Mouse (Mus musculus) embryonic fibroblast, embryonic 13.5 days (primary cell): ENCODE measurements around the gene Kcnj6. TPM values are rescaled to one million over a fixed set of nuclear protein-coding genes. Genes with fewer than 3 reads are reported as not detected.

Experiments
- H3K27ac ChIP-seq: 2 replicates; pipeline ENCODE4 v1.5.1; 2012; ENCODE audit warnings: low read length, control low read depth, inconsistent platforms; ENCODE audit not compliant: insufficient read depth
- H3K4me1 ChIP-seq: 2 replicates; pipeline ENCODE4 v1.6.1; 2011; ENCODE audit warnings: low read length; ENCODE audit not compliant: control insufficient read depth, insufficient read depth
- H3K4me3 ChIP-seq: 2 replicates; pipeline ENCODE4 v1.5.1; 2011; ENCODE audit warnings: mild to moderate bottlenecking, control low read depth, low read length; ENCODE audit not compliant: insufficient read depth
- CTCF ChIP-seq: IDR thresholded peaks from 2 replicates; pipeline ENCODE4 v1.5.1; 2011; ENCODE audit warnings: mild to moderate bottlenecking, control low read depth, low read length, moderate library complexity, borderline replicate concordance; ENCODE audit not compliant: insufficient read depth
- POLR2A ChIP-seq: IDR thresholded peaks from 2 replicates; pipeline ENCODE4 v1.6.1; 2011; ENCODE audit warnings: low read depth, mild to moderate bottlenecking, control low read depth, low read length, moderate library complexity
- polyA plus RNA-seq: library from polyadenylated mRNA; stranded (reverse); fragments of >200 nt; gene quantifications from 2 replicates; pipeline ENCODE4 v1.2.4, GENCODE M21; 2011; ENCODE audit warnings: low read depth; ENCODE audit not compliant: missing spikeins, insufficient read length

Kcnj6 gene
- polyA plus RNA-seq, 1 experiment = not detected

DNA sequence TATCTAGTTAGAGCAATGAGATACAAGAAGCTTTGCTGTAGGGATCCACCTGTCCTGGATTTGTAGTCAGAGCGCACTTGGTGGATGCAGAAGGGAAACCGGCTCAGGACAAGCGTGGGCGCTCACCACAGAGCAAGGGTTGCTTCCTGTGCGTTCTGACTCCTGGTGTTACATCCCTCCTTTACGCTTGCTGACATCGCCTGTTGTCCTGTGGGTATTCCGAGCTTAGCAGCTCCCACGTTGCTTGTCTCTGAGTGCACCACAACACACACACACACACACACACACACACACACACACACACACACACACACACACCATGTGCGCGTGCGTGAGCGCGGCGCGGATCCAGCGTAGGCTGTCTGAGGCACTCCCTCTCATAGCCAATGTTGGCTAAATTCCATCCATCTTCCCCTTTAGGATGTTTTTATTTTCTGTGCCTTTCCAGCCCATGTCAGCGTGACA lies 272.7 kb downstream of the Kcnj6 start:
- peak overlapping the region; percentile 55 for H3K4me3 ChIP-seq
- TF ChIP-seq POLR2A = peak; percentile 42; the same call in 1 of the 2 replicates
- no peak for TF ChIP-seq CTCF
- H3K27ac ChIP-seq = peak overlapping the region; percentile 57
- H3K4me1 ChIP-seq = 0 out of 2 replicates have a peak, but pooled peaks cover 4% of the 10 kb centered on the region

DNA sequence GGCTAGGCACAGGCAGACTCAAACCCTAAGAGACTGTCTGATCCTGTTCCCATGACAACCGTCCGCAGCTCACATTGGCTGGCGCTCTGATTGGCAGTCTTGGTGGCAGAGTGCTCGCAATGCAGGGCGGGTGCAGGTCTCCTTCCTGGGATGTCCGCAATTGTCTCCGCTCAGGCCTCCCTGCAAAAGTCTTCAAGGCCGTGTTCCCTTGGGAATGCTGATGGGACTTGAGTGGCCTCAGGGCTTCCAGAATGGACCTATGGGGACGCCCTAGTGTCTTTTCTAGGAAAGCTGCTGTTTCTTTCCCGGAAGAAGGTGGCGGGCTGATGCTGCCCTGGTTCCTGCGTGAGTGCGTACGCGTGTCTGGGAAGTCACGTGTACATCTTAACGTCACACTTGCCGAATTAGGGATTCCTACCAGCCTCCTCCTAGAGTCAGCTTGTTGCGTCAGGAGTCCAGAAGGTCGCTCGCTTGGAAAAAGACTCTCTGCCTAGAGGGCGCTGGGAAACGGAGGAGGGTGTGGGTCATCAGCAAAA lies 273.4 kb downstream of the Kcnj6 start:
- TF ChIP-seq CTCF = no peak
- no peak; the same call in none of the 2 replicates for TF ChIP-seq POLR2A
- Histone ChIP-seq H3K4me1 (0 out of 2 replicates have a peak, but pooled peaks cover 4% of the 10 kb centered on the region), H3K27ac (peak overlapping the region; percentile 57), H3K4me3 (peak overlapping the region; percentile 55)

DNA sequence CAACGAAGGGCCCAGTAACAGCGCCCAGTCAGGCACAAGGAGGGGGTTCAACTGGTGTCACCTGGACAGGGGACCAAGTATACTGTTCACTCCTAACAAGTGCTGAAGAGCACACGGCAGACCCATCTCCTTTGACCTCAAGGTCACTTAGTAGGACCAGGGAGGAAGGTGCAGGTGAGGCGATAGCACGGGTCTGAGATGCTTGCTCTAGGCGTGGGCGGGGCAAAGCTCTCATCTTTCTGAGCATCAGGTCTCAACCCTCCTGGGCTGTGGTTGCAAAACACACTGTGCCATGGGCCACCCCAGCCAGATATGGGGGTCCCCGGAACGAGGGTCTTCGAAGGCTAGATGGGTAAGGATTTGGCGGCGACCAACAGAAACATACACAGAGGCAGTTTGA lies 274.6 kb downstream of the Kcnj6 start:
- Histone ChIP-seq H3K4me3 (no peak overlapping the region), H3K4me1 (0 out of 2 replicates have a peak, but pooled peaks cover 4% of the 10 kb centered on the region), H3K27ac (no peak overlapping the region)
- TF ChIP-seq CTCF (no peak), POLR2A (no peak)

DNA sequence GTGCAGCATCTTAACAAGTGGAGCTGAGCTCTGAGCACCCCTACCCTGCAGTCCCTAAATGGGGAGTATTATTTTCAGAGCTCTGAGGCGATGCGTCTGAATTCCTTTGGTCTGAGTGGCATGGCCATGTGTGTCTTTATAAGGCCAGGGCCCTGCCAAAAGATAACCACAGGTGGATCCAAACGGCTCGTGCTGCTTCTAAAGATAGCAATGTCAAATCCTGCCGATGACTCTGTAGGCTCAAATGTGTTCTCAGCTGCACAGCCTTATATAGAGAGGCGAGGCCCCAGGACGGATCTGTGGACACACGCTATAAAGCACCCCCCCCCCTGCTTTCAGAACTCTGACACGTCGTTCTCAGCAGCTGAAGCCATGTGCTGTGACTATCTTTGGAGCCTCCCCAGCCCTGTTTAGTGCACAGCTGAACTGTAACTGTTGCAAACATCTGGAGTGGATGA lies 275.9 kb downstream of the Kcnj6 start:
- Histone ChIP-seq H3K4me3 (no peak overlapping the region), H3K27ac (no peak overlapping the region), H3K4me1 (0 out of 2 replicates have a peak, but pooled peaks cover 4% of the 10 kb centered on the region)
- TF ChIP-seq CTCF (no peak), POLR2A (no peak)

DNA sequence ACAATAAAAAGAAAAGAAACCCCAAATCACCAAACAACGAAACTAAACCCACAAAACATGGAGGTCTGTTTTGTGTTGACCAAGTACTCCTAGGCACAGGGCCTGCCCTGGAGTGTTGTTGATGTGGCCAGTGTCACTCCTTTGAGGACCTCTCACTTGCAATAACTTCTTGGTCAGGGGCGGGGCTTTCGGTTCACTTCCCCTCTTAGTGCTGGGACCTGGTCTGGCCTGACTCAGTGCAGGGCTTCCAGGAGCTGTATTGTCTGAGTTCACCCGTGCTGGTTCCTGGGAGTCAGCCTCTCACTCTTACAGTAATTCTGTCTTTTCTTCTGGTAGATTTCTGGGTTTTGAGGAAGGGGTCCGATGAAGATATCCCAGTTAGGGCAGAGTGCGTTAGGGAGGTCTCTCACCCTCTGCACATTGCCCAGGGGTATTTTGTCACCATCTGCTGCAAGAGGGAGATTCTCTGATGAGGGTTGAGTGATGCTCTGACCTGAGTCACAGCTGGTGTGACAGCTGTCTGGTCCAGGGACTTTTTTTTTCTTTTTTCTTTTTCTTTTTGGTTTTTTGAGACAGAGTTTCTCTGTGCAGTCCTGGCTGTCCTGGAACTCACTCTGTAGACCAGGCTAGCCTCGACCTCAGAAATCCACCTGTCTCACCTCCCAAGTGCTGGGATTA lies 276.9 kb downstream of the Kcnj6 start:
- Histone ChIP-seq H3K4me3 (no peak overlapping the region), H3K4me1 (0 out of 2 replicates have a peak, but pooled peaks cover 4% of the 10 kb centered on the region), H3K27ac (0 out of 2 replicates have a peak overlapping the region, but pooled peaks have one; percentile 6)
- TF ChIP-seq POLR2A = no peak
- TF ChIP-seq CTCF = no peak

DNA sequence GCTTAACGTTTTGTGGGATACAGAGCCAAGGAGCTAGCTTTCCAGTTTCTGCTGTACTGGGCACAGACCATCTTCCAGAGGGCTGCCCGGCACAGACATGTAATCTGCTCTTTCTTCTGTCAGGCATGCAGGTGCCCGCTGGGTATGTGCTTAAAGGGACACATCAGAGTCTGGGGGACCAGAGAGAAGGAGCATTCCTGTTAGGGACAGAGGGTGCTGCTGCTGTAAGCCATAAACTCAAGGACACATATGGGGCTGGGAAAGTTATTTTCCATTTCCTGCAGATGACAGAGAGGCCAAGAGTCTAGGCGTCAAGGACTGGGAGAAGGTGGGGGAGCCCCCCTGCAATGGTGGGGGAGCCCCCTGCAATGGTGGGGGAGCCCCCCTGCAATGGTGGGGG lies 278.0 kb downstream of the Kcnj6 start:
- Histone ChIP-seq H3K4me1 (0 out of 2 replicates have a peak, but pooled peaks cover 4% of the 10 kb centered on the region), H3K27ac (no peak overlapping the region), H3K4me3 (no peak overlapping the region)
- TF ChIP-seq CTCF (no peak), POLR2A (no peak)

DNA sequence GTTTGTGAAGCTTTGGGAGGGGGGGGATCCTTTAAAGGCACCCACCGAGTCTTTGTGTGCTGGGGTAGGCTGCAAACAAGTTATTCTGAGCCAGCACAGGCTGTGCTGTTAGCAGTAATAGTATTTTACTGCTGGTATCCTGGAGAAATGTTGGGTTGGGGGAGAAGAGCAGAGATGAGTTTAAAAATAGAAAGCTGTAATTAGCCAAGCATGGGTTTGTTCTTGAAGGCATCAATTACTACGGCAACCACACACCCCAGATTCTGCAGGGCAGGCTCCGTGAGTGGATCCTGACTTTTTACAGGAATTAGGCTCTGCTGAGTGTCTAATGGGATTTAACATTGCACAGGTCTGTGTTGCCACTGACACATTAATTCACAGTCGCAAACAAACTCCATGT lies 278.6 kb downstream of the Kcnj6 start:
- H3K27ac ChIP-seq = no peak overlapping the region
- TF ChIP-seq POLR2A (no peak), CTCF (no peak)

DNA sequence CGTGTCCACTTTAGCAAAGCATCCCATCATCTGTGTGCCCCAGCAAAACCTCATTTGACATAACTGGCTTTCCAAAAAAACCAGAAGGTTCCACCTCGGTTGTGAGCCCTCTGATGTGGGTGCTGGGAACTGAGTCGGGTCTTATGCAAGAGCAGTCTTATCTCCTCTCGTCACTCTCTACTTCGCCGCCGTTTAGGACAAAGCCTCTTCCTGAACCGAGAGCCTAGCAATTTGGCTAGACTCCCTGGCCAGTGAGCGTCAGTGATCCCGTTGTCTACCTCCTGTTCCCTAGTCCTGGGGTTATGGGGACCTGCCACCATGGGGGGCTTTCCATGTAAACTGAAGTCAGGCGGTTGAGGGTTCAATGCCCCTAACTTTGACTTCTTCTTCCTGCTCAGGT lies 280.4 kb downstream of the Kcnj6 start:
- Histone ChIP-seq H3K4me1 (0 out of 2 replicates have a peak, but pooled peaks cover 4% of the 10 kb centered on the region), H3K4me3 (no peak overlapping the region), H3K27ac (no peak overlapping the region)
- TF ChIP-seq POLR2A (no peak), CTCF (no peak)

More for the DNA sequence above, 278.6 kb downstream of the Kcnj6 start:
- H3K4me3 ChIP-seq = no peak overlapping the region
- H3K4me1 ChIP-seq = 0 out of 2 replicates have a peak, but pooled peaks cover 4% of the 10 kb centered on the region

DNA sequence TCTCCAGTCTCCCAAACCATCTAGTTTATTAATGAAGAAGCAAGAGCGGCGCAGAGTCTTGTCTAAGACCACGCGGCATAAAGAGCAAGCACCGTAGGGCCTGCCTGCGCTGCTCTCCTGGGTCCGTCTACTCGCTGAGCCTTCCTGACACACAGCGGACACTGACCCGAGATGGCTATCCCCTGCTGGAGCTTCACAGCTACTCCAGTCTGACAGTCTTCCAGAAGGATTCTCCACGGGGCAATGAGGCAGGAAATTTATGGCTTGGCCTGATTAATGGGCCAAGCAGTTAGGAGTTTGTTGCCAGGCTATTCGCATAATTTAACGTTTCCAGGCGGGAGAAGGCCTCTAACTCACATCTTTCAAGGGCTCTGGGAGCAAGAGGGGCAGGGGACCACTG lies 283.0 kb downstream of the Kcnj6 start:
- no peak overlapping the region for H3K4me3 ChIP-seq
- no peak overlapping the region for H3K27ac ChIP-seq
- H3K4me1 ChIP-seq = no peaks in the 10 kb centered on the region
- TF ChIP-seq POLR2A (no peak), CTCF (no peak)

DNA sequence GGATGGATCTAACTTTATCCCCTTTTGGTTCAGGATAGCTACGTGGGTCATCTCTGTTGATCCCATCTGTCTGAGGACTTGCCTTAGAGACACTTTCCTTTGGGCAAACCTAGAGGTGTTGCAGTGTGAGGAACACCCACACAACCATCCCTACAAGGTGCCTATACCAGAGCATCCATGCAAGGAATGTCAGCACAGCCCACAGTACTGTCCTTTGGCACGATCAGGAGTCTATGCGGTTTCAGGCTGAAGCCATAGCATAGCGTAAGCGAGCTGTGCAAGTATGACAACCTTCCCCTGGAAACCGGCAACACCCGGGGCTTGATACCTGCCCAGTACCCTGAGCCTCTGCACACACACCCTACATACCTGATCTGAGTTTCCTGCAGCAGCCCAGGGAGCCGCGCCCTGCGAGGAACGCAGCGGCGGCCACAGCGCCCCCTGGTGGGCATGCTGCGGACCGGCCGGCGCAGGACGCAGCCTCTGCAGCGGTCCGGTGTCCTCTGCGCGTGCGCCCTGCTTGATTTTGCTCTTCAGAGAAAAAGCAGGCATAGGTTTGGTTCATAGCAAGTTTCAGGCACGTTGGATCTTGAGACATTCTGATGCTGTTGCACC lies 283.9 kb downstream of the Kcnj6 start:
- Histone ChIP-seq H3K4me1 (no peaks in the 10 kb centered on the region), H3K27ac (no peak overlapping the region), H3K4me3 (no peak overlapping the region)
- TF ChIP-seq POLR2A (no peak), CTCF (peak; percentile 71)
